Mouse (Mus musculus): ENCODE data around the gene Gm42674.

Gm42674 gene

DNA sequence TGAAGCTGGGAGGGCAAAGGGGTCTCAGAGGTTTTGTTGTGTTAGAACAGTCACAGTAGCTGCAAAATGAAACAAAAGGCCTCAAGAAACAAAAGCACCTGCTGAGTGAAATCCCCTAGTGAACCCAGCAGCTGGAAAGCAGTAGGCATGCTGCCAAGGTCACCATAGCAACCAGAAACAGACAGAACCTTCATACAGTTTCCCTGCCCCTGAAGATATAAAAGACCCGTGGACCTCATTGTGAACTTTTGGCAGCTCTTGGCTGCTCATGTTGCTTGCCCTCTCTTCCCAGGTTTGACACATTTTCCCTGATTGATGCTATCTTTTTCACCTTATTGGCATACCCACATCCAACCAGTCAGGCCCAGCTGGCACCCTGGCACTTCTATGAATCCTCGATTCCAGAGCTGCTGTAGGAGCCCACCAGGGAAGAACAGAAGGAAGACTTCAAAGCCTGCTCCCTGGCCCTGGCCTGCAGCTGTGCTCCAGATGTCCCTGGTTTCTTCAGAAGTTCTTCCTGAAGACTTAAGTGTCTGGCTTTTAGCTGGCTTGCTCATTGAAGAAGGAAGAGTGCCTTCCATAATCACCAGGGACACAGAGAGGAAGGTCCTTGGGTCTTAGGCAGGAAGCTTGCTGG is 21.8 kb downstream of the Gm42674 start:
- peak; percentile 31 for DNase-seq (ENCODE audit: low read depth, low spot score)

DNA sequence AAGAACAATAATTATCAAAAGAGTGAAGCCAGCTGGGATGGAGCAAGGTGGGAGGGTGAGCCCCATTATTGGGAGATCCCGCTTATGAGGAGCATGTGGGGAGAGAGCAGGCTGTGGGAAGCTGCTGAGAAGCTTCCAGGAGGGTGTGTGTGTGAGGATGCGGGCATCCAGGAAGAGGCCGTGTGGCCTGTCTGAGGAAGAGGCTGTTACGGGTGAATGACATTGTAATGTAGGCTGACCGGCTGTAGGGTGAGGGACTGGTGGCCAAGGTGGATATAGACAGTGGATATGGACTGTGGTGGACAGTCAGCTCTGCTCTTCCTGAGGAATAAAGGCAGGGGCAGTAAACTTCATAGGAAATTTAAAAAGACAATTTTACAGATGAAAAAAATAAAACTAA is 23.8 kb downstream of the Gm42674 start:
- no peak for DNase-seq (ENCODE audit: low read depth, low spot score)

DNA sequence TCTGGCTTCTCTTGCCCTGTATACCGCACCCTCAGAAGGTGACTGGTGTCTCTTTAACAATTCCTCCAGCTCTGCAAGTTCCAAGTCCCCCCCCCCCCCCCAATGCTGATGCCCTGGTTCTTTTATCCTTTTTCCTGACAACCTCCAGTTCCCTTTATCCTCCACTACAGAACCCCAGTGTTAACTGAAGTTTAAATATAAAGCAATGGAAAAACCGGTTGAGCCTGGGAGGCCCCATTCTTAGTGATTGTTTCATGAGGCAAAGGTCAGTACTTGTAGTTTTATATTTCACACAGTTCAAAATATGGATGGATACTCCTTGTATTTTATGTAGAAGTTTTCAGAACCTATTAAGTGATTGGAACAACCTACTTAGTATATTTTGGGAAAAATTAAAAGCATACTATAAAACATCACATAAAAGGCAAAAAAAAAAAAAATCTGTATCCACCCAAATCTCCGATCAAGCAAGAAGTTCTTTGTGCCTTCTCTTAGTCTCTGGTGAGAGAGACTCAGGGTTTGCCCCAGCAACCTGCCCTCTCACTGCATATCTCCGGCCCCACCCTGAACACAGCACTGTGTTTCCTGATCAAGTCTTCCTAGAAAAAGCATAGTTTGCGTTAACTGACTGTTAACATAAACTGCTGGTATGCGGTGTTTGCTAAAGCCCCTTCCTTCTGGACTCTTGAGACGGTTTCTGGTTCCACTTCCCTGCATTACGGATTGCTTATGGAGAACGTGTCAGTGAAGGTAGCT is 24.7 kb downstream of the Gm42674 start:
- DNase-seq (ENCODE audit: low read depth, low spot score) = no peak

DNA sequence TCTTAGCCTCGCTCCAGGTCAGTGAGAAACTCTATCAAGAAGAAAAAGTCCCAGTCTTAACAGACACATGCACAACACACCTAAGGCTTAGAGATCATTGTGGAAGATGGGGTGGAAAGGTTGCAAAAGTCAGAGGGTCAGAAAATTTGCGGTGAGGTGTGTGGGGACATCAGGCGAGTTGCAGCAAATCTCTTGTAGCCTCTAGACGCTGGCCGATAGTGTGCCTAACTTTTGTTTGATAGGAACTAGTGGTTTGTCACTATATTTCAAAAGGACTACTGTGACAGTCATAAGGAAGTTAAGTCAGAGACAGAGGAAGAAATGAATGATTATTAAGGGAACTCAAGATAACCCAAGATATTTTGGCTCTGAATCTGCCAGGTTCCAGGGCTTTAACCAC is 25.7 kb downstream of the Gm42674 start:
- no peak for DNase-seq (ENCODE audit: low read depth, low spot score)

DNA sequence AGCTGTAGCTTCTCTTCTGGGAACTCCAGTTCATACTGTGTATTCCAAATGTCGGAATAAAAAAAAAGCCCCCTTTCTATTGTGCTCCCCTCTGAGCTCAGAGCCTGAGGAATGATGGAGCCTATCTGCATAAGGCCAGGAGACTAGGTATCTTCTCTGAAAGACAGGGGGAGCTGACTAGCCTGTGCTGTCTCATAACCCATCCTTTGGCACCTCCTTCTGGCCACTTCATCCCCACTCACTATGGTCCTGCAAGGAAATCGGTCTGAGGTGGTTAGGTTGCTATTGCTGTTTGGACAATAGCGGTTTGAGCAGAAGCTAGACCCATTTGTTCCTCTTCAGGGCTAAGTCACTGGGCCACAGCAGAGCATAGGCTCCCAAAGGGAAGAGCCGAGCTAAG is 26.1 kb downstream of the Gm42674 start:
- DNase-seq (ENCODE audit: low read depth, low spot score) = no peak

DNA sequence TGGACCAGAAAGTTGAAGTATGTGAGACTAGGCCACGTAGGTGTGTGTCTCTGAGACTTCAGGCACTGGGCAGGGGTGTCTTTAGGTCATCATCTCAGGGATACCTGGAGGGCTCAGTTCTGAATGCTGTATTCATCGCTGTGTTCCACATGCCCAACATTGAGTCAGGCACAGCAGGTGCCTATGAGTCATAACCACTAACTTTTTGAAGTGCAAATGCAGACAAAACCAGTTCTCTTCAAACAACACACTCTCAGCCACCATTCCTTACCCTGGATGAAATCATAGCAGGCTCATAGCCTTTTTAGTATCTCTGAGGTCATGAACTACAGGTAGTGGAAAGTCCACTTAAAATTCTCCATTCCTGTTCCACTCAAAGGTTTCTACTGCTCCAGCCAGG is 27.6 kb downstream of the Gm42674 start:
- DNase-seq (ENCODE audit: low read depth, low spot score) = no peak

DNA sequence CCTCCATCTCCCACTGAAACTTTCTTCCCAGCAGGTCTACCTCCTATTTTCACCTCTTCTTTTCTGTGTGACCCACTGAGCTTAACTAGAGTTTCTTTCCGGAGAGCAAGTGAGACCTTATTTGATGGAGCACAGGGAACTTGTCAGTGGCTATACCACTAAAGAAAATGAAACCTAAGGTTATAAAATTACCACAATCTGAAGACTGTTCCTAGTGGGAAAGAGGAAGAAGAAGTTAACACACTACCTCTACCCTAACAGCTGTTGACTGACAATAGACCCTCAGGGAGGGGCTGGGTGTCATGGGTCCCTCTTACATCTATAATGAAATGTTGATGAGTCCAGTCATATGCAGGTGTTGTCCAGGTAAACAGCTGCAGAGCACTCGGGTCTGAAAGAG is 30.3 kb downstream of the Gm42674 start:
- no peak for DNase-seq (ENCODE audit: low read depth, low spot score)

DNA sequence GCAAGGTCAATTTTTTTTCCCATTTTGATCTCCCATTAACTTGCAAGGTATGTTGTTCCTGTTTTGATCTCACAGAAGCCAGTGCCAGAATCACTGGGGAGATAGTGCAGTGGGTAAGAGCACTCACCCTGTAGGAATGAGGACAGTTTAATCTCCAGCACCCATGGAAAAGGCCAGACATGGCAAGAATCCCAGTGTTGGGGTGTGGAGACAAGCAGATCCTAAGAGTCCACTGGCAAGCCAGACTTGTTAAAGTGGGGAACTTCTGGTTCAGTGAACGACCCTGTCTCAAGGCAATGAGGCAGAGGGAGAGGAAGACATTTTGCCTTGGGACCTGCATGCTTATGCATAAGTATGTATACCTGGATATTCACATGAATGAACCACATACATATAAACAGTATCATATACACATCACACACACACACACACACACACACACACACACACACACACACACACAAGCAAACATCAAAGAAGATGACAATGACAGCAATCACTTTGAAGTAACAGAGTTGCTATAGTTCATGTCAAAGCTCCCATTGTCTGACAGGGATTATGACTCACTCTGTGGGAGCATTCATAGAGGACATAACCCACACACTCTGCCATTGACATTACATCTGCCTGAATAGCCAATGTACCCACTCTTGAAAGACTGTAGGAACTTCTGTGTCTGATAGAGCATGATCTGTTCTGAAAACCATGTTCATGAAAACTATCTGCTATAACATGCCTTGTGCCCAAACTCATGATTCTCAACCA is 37.0 kb downstream of the Gm42674 start:
- DNase-seq (ENCODE audit: low read depth, low spot score) = no peak

DNA sequence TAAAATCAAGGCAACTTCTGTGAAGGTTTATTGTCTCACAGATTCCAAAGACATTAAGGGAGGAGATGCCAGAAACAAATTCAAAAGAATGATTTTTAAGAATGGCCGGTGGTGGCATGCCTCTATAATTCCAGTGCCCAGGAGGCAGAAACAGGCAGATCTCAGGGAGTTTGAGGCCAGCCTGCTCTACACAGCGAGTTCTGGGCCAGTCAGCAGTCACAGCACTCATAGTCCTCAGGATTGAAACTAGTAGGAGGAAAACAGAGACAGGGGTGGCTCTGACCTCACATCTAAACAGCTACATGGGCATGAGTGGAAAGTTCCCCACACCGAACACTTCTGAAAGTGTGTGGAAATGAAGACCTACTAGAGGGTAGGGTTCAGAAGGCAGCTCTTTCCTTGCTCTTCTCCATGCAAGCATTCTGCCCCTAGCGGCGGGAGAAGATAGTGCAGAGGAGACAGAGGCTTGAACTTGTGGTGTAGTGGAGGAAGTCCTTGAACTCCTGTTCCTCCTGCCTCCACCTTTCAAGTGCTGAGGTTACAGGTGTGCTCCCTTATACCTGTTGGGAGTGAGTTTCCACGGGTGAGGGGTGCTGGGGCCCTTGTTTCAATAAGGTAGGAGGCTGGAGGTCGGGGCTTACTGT is 37.9 kb downstream of the Gm42674 start:
- no peak for DNase-seq (ENCODE audit: low read depth, low spot score)

DNA sequence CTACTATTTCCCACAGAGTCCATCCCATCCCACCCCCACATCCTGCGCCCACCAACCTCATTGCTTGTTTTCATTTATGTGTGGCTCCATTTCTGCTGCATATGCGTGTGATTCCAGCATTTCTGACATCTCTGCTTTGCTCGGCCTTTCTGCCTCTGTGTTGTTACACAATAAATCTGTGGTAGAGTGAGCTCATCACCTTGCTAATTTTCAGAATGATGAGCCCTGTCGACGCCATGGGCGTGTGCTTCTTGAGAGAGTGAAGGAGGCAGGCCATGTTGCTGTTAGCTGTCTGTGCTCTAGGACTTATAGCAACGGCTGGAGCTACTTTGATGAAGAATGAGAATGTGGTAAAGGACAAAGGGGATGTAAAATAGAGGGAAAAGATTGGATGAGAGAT is 39.3 kb downstream of the Gm42674 start:
- DNase-seq (ENCODE audit: low read depth, low spot score) = no peak

DNA sequence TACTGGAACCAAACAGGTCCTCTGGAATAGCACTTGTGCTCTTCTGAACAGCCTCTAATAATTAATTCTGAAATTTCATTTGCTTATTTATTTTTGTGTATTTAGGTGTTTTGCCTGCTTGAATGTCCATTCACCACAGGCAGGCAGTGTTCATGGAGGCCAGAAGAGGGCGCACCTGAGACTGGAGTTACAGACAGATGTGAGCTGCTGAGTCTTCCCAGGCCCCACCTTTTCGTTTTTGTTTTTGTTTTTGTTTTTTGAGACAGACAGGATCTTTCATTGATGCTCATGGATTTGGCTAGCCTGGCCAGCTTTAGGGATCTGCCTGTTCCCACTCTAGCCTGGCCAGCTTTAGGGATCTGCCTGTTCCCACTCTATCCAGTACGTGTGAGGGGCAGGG is 42.5 kb downstream of the Gm42674 start:
- no peak for DNase-seq (ENCODE audit: low read depth, low spot score)

DNA sequence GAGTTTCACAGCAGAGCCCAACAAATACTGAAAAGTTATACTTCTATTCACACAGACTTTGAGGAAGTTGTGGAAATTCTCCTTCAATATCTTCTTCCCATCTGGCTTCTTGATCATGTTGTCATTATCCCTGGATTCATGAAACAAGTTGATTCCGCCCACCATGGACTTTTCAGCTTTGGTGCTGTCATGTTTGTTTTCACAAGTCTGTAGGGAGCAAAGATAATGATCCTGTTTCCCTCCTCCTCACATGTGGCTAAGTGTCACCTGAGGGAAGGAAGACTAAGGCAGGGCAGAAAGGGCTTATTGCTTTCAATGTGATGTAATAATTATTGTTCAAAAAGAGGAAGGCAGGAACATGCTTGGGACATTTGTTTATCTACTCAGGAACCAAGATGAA is 45.6 kb downstream of the Gm42674 start:
- DNase-seq (ENCODE audit: low read depth, low spot score) = no peak

DNA sequence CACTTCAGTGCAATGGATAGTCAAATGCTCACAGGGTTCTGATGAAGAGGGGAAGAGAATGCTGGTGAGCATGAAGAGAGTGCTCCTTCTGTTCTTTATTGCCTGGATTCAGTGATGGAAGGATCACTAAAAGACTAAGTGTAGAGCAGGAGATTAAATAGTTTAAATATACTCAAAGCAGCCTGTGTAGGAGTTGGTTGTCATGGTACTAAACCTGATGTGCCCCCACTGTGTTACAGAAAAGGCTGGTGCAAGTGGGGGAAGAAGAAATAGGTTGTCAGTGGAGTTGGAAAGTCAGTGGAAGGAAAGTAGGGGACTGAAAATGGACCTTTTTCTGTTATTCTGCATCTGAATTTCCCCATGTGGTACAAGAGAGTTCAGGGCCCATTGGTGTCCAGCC is 47.3 kb downstream of the Gm42674 start:
- no peak for DNase-seq (ENCODE audit: low read depth, low spot score)

DNA sequence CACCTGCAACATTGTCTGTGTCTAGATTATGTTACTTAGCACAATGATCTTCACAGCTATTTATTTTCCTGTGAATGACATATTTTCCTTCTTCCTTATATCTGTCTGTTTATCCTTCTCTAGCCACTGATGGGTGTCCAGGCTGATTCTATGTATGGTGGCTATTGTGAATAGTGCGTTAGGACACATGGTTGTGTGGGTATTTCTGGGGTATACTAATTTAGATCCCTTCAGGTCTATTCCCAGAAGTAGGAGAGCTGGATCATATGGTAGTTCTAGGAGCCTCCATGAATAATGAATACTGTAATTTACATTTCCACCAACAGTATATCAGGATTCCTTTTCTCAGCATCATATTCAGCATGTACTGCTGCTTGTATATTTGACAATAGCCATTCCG is 48.1 kb downstream of the Gm42674 start:
- DNase-seq (ENCODE audit: low read depth, low spot score) = no peak

DNA sequence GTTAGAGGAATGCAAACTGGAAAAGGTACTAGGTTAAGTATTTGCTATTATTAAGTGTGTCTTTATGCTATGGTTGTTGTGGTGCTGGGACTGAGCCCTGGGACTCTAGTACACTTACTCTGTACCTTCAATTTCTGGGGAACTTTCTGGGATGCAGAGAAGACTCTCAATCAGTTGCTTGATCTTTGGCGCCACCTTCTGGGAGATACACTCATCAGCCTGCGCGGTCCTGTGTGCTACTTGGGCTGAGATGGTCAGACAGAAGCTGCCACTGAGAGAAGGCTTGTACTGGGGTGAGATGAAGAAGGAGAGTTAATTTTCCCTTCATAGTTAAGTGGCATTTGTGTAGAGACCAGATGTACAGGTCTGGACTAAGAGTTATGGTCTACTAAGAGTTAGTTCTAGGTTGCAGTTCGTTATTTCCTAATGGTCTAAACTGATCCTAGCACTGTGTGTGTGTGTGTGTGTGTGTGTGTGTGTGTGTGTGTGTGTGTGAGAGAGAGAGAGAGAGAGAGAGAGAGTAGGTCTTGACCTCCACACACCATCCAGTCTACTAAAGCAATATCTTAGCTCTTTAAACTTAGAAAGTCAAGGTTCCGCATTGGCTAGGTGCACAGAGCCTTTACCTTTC is 51.3 kb downstream of the Gm42674 start:
- peak; percentile 69 for DNase-seq (ENCODE audit: low read depth, low spot score)

DNA sequence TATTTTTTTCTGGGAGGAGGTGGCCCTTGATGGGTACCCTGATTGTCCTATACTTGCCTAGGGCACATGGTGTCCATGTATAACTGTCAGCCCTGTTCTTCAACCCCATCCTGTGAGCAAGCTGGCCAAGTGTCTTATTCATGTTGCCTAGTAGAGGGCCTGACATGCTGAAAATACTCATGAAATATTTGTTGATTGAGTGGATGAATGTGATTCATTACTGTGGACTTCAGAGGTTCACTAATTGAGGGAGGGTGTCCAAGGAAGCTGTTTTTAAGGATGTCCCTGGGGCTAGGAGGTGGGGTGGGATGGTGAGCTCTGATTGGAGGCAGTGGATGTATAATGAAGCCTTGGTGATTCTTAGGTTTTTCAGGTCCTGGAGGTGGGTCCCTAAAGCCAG is 52.0 kb downstream of the Gm42674 start, which contains the start of gene S100a7a:
S100a7a (plus strand) TSS at position 301 of the 400 bp plus-strand sequence.
- no peak for DNase-seq (ENCODE audit: low read depth, low spot score)

All from embryo, embryonic 11.5 days (tissue).